In the genomic region with DNA sequence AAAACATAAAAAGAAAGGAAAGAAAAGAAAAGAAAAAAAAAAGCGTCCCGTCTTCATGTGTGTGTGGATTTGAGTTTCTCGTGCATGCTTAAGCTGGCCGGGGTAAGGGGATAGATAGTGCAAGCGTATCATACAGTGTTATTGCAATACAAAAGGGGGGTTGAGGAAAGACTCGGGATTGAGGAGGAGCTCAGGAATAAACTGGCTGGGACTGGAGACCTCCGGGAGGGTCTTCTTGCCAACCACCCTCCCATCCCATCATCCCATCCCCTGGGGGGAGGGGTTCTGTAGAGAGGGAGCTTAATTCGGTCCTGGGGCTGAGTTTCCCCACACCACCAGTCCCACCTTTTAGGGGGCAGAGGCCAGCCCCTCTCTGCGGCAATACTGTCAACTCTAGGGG, we compare ENCODE assay signal across 8 mouse cellular contexts. TPM values are rescaled to one million over a fixed set of nuclear protein-coding genes. Genes with fewer than 3 reads are reported as not detected.
DNase-seq lines count a peak whose midpoint lies in the region; ATAC-seq and TF ChIP-seq lines count a peak whose summit lies in the region.

No protein-coding gene starts in this region.

- DNase-seq in lung, embryonic 14.5 days, result no peak
- no peak for DNase-seq in lung, postnatal 10 days
- peak; percentile 49 for DNase-seq in forebrain, embryonic 14.5 days (ENCODE audit: low spot score)
- no peak for DNase-seq in limb, embryonic 14.5 days (ENCODE audit: low spot score)
- peak; percentile 40 for DNase-seq in retina, embryonic 14.5 days (ENCODE audit: low spot score)
- DNase-seq in gastrocnemius, postnatal 10 days, result no peak
- no peak for DNase-seq in right cerebral cortex, postnatal 14 days
- no peak for DNase-seq in c-Kit-positive CD71-positive TER-119-positive erythroid progenitor cells, embryonic 14.5 days (ENCODE audit: low spot score)

- peak overlapping the region; percentile 43 for H3K4me3 ChIP-seq in lung, embryonic 14.5 days (ENCODE audit: low read depth, low read length)
- peak overlapping the region; percentile 27 for H3K4me3 ChIP-seq in forebrain, embryonic 14.5 days (ENCODE audit: low read depth, low read length)
- H3K4me3 ChIP-seq in limb, embryonic 14.5 days (replicated peaks; ENCODE audit: low read length), result peak overlapping the region; percentile 39

- H3K27ac ChIP-seq in lung, embryonic 14.5 days (ENCODE audit: low read depth), result no peak overlapping the region
- 0 out of 2 replicates have a peak overlapping the region, but pooled peaks have one; percentile 9 for H3K27ac ChIP-seq in forebrain, embryonic 14.5 days (ENCODE audit: low read depth, low read length)
- no peak overlapping the region for H3K27ac ChIP-seq in limb, embryonic 14.5 days (replicated peaks; ENCODE audit: low read depth, low read length)

- H3K9ac ChIP-seq in lung, embryonic 14.5 days, result no peak overlapping the region; the same call in 1 of the 2 replicates
- peak overlapping the region; percentile 40 for H3K9ac ChIP-seq in forebrain, embryonic 14.5 days (ENCODE audit: low read length)
- peak overlapping the region; percentile 41; the same call in 1 of the 2 replicates for H3K9ac ChIP-seq in limb, embryonic 14.5 days (ENCODE audit: low read depth, low read length, severe bottlenecking)

- no peak for TF ChIP-seq POLR2A in limb, embryonic 14.5 days (IDR thresholded peaks at IDR 0.05; ENCODE audit: borderline replicate concordance, extremely low read depth, insufficient read depth, insufficient read length)

- H3K4me1 ChIP-seq in lung, embryonic 14.5 days (ENCODE audit: insufficient read depth), result peaks cover 7% of the 10 kb centered on the region; the same call in 1 of the 2 replicates
- H3K4me1 ChIP-seq in forebrain, embryonic 14.5 days (ENCODE audit: control insufficient read depth, insufficient read depth, low read length), result peaks cover 24% of the 10 kb centered on the region
- peaks cover 8% of the 10 kb centered on the region for H3K4me1 ChIP-seq in limb, embryonic 14.5 days (ENCODE audit: control insufficient read depth, insufficient read depth, low read length)

- H3K4me2 ChIP-seq in lung, embryonic 14.5 days, result peak overlapping the region; percentile 82
- peak overlapping the region; percentile 71 for H3K4me2 ChIP-seq in forebrain, embryonic 14.5 days (ENCODE audit: low read length)
- peak overlapping the region; percentile 80 for H3K4me2 ChIP-seq in limb, embryonic 14.5 days (replicated peaks; ENCODE audit: low read depth, low read length, severe bottlenecking)

- peaks cover 67% of the 10 kb centered on the region for H3K27me3 ChIP-seq in lung, embryonic 14.5 days (ENCODE audit: insufficient read depth, low read length)
- H3K27me3 ChIP-seq in forebrain, embryonic 14.5 days (replicated peaks; ENCODE audit: control insufficient read depth, insufficient read depth, low read length), result peaks cover 12% of the 10 kb centered on the region
- H3K27me3 ChIP-seq in limb, embryonic 14.5 days (ENCODE audit: control insufficient read depth, insufficient read depth, low read length), result peaks cover 58% of the 10 kb centered on the region

- TF ChIP-seq CTCF in lung, embryonic 14.5 days (IDR thresholded peaks at IDR 0.05; ENCODE audit: low read depth), result no peak

- ATAC-seq in lung, embryonic 14.5 days (ENCODE audit: insufficient read depth), result no peak; the same call in 1 of the 2 replicates
- peak; percentile 15; the same call in 1 of the 2 replicates for ATAC-seq in forebrain, embryonic 14.5 days
- ATAC-seq in limb, embryonic 14.5 days (ENCODE audit: low FRiP score, low read depth), result no peak

- no peaks in the 10 kb centered on the region for H3K36me3 ChIP-seq in lung, embryonic 14.5 days (ENCODE audit: insufficient read depth)
- peaks cover 7% of the 10 kb centered on the region for H3K36me3 ChIP-seq in forebrain, embryonic 14.5 days (ENCODE audit: control insufficient read depth, insufficient read depth, low read length)
- no peaks in the 10 kb centered on the region for H3K36me3 ChIP-seq in limb, embryonic 14.5 days (ENCODE audit: control insufficient read depth, insufficient read depth, low read length)

- 2% methylated on average over 9 of the region's 9 CpGs for WGBS in lung, embryonic 14.5 days
- WGBS in forebrain, embryonic 14.5 days, result 2% methylated on average over 9 of the region's 9 CpGs
- 4% methylated on average over 9 of the region's 9 CpGs for WGBS in limb, embryonic 14.5 days

- no peaks in the 10 kb centered on the region for H3K9me3 ChIP-seq in lung, embryonic 14.5 days (ENCODE audit: low read depth, low read length)
- no peaks in the 10 kb centered on the region for H3K9me3 ChIP-seq in forebrain, embryonic 14.5 days (replicated peaks; ENCODE audit: control insufficient read depth, low read length)
- no peaks in the 10 kb centered on the region for H3K9me3 ChIP-seq in limb, embryonic 14.5 days (ENCODE audit: control insufficient read depth, low read length)

RNA-seq across cellular contexts. Expression of a gene that starts 16.3 kb away (rescaled TPM):
- polyA plus RNA-seq in lung, embryonic 14.5 days (2014; fragmentation: Nextera tagmentation; extraction: Ambion mirVana), result not detected in 2 replicates
- not detected in 2 replicates for polyA plus RNA-seq in forebrain, embryonic 14.5 days (2014; fragmentation: Nextera tagmentation; extraction: Ambion mirVana)
- polyA plus RNA-seq in limb, embryonic 14.5 days (2012; rRNA removed), result not detected in 2 replicates
- polyA plus RNA-seq in limb, embryonic 14.5 days (2014; fragmentation: Nextera tagmentation; extraction: Ambion mirVana), result not detected in 2 replicates
- under 1 TPM in 1 of 2 experiments, not detected in 1; 0.36 TPM for total RNA-seq in gastrocnemius, postnatal 10 days (2021)

RNA-seq across cellular contexts. Expression of a gene that starts 25.8 kb away (rescaled TPM):
- 0.41 TPM in 1 of 2 replicates, not detected in the other for polyA plus RNA-seq in lung, embryonic 14.5 days (2014; fragmentation: Nextera tagmentation; extraction: Ambion mirVana)
- 0.93 and 1.2 TPM in 2 replicates for polyA plus RNA-seq in forebrain, embryonic 14.5 days (2014; fragmentation: Nextera tagmentation; extraction: Ambion mirVana)
- 4.5 and 6.8 TPM in 2 replicates for polyA plus RNA-seq in limb, embryonic 14.5 days (2012; rRNA removed)
- polyA plus RNA-seq in limb, embryonic 14.5 days (2014; fragmentation: Nextera tagmentation; extraction: Ambion mirVana), result 1.4 and 3.1 TPM in 2 replicates
- total RNA-seq in gastrocnemius, postnatal 10 days (2021), result 1 to 10 TPM; 1.9 to 2.0 TPM

RNA-seq across cellular contexts. Expression of a gene that starts 32.9 kb away (rescaled TPM):
- polyA plus RNA-seq in lung, embryonic 14.5 days (2014; fragmentation: Nextera tagmentation; extraction: Ambion mirVana), result 0.05 and 0.11 TPM in 2 replicates
- polyA plus RNA-seq in forebrain, embryonic 14.5 days (2014; fragmentation: Nextera tagmentation; extraction: Ambion mirVana), result 3.8 and 4.8 TPM in 2 replicates
- polyA plus RNA-seq in limb, embryonic 14.5 days (2012; rRNA removed), result 0.31 and 0.49 TPM in 2 replicates
- polyA plus RNA-seq in limb, embryonic 14.5 days (2014; fragmentation: Nextera tagmentation; extraction: Ambion mirVana), result 0.06 and 0.12 TPM in 2 replicates
- 1 to 10 TPM; 3.9 to 4.5 TPM for total RNA-seq in gastrocnemius, postnatal 10 days (2021)

RNA-seq across cellular contexts. Expression of a gene that starts 42.0 kb away (rescaled TPM):
- polyA plus RNA-seq in lung, embryonic 14.5 days (2014; fragmentation: Nextera tagmentation; extraction: Ambion mirVana), result 50.3 and 60.8 TPM in 2 replicates
- 33.0 and 41.6 TPM in 2 replicates for polyA plus RNA-seq in forebrain, embryonic 14.5 days (2014; fragmentation: Nextera tagmentation; extraction: Ambion mirVana)
- polyA plus RNA-seq in limb, embryonic 14.5 days (2012; rRNA removed), result 23.8 and 30.0 TPM in 2 replicates
- polyA plus RNA-seq in limb, embryonic 14.5 days (2014; fragmentation: Nextera tagmentation; extraction: Ambion mirVana), result 34.5 and 37.6 TPM in 2 replicates
- 1 to 10 TPM; 4.9 to 5.2 TPM for total RNA-seq in gastrocnemius, postnatal 10 days (2021)

Comparison
In these comparisons a context has a peak if more than half of its experiments do, and no peak if none do; other contexts are left out.
1. DNase-seq: peak in forebrain, embryonic 14.5 days (single experiment) and retina, embryonic 14.5 days (single experiment); none in lung, embryonic 14.5 days (single experiment), lung, postnatal 10 days (single experiment), limb, embryonic 14.5 days (single experiment), gastrocnemius, postnatal 10 days (single experiment), right cerebral cortex, postnatal 14 days (single experiment) and c-Kit-positive CD71-positive TER-119-positive erythroid progenitor cells, embryonic 14.5 days (single experiment).
2. Peak in every context shown above with its lines, with median percentiles within 50 percentile points of each other: H3K4me2 ChIP-seq and H3K4me3 ChIP-seq.